Mouse (Mus musculus): ENCODE measurements around the gene G3bp1. TPM values are rescaled to one million over a fixed set of nuclear protein-coding genes. Genes with fewer than 3 reads are reported as not detected.

G3bp1 gene
- polyA plus RNA-seq, 1 experiment from 2014 or later: 103 TPM

GRCm38 (mm10) chr11:55436089-55436488, 33.4 kb upstream of the G3bp1 start:
- Histone ChIP-seq H3K4me1 (ENCODE audit: control insufficient read depth in 2 of 2, insufficient read depth in 2 of 2, low read length in 2 of 2) (peaks cover 5 to 17% of the 10 kb centered on the region in 2 experiments), H3K36me3 (ENCODE audit: control insufficient read depth, insufficient read depth, low read length) (no peaks in the 10 kb centered on the region), H3K4me3 (ENCODE audit: control insufficient read depth in 1 of 2, insufficient read depth in 1 of 2, low read depth in 1 of 2, low read length in 2 of 2) (no peak overlapping the region), H3K9ac (ENCODE audit: low read length) (no peak overlapping the region), H3K27me3 (ENCODE audit: control insufficient read depth, insufficient read depth, low read length) (no peaks in the 10 kb centered on the region), H3K4me2 (ENCODE audit: low read length) (no peak overlapping the region), H3K9me3 (ENCODE audit: control insufficient read depth, low read length) (no peaks in the 10 kb centered on the region), H3K27ac (replicated peaks in 1 of 2; ENCODE audit: control insufficient read depth in 1 of 2, insufficient read depth in 1 of 2, low read depth in 2 of 2, low read length in 2 of 2) (no peak overlapping the region)
- no peak; the same call in 1 of the 2 replicates for ATAC-seq (ENCODE audit: insufficient number of reproducible peaks, insufficient read depth, low FRiP score, low read depth)
- WGBS: 75% methylated on average over 6 of the region's 6 CpGs

GRCm38 (mm10) chr11:55438031-55438430, 31.5 kb upstream of the G3bp1 start:
- Histone ChIP-seq H3K4me3 (ENCODE audit: control insufficient read depth in 1 of 2, insufficient read depth in 1 of 2, low read depth in 1 of 2, low read length in 2 of 2) (no peak overlapping the region), H3K27me3 (ENCODE audit: control insufficient read depth, insufficient read depth, low read length) (no peaks in the 10 kb centered on the region), H3K4me2 (ENCODE audit: low read length) (no peak overlapping the region), H3K9ac (ENCODE audit: low read length) (no peak overlapping the region), H3K4me1 (ENCODE audit: control insufficient read depth in 2 of 2, insufficient read depth in 2 of 2, low read length in 2 of 2) (peaks cover 4 to 18% of the 10 kb centered on the region in 2 experiments; a peak in 3 of 4 replicates), H3K27ac (replicated peaks in 1 of 2; ENCODE audit: control insufficient read depth in 1 of 2, insufficient read depth in 1 of 2, low read depth in 2 of 2, low read length in 2 of 2) (no peak overlapping the region), H3K36me3 (ENCODE audit: control insufficient read depth, insufficient read depth, low read length) (no peaks in the 10 kb centered on the region), H3K9me3 (ENCODE audit: control insufficient read depth, low read length) (no peaks in the 10 kb centered on the region)
- ATAC-seq (ENCODE audit: insufficient number of reproducible peaks, insufficient read depth, low FRiP score, low read depth): no peak
- 32% methylated on average over 4 of the region's 4 CpGs for WGBS

- Histone ChIP-seq H3K4me1 (ENCODE audit: control insufficient read depth in 2 of 2, insufficient read depth in 2 of 2, low read length in 2 of 2) (peaks cover 2 to 15% of the 10 kb centered on the region in 2 experiments; a peak in 2 of 4 replicates), H3K4me3 (ENCODE audit: control insufficient read depth in 1 of 2, insufficient read depth in 1 of 2, low read depth in 1 of 2, low read length in 2 of 2) (no peak overlapping the region), H3K4me2 (ENCODE audit: low read length) (no peak overlapping the region), H3K9ac (ENCODE audit: low read length) (no peak overlapping the region), H3K36me3 (ENCODE audit: control insufficient read depth, insufficient read depth, low read length) (no peaks in the 10 kb centered on the region), H3K27me3 (ENCODE audit: control insufficient read depth, insufficient read depth, low read length) (no peaks in the 10 kb centered on the region), H3K27ac (replicated peaks in 1 of 2; ENCODE audit: control insufficient read depth in 1 of 2, insufficient read depth in 1 of 2, low read depth in 2 of 2, low read length in 2 of 2) (no peak overlapping the region), H3K9me3 (ENCODE audit: control insufficient read depth, low read length) (no peaks in the 10 kb centered on the region)
- no peak for ATAC-seq (ENCODE audit: insufficient number of reproducible peaks, insufficient read depth, low FRiP score, low read depth)
- 58% methylated on average over 5 of the region's 5 CpGs for WGBS
Measured at GRCm38 (mm10) chr11:55439718-55440117, 29.8 kb upstream of the G3bp1 start.

- H3K9ac ChIP-seq (ENCODE audit: low read length): no peak overlapping the region
- 0 out of 4 replicates have a peak overlapping the region, but pooled peaks of 1 of the 2 experiments have one; percentile 11 for H3K27ac ChIP-seq (replicated peaks in 1 of 2; ENCODE audit: control insufficient read depth in 1 of 2, insufficient read depth in 1 of 2, low read depth in 2 of 2, low read length in 2 of 2)
- no peak overlapping the region for H3K4me3 ChIP-seq (ENCODE audit: control insufficient read depth in 1 of 2, insufficient read depth in 1 of 2, low read depth in 1 of 2, low read length in 2 of 2)
- 5% methylated on average over 1 of the region's 1 CpGs for WGBS
- no peak for ATAC-seq (ENCODE audit: insufficient number of reproducible peaks, insufficient read depth, low FRiP score, low read depth)
- H3K4me1 ChIP-seq (ENCODE audit: control insufficient read depth in 2 of 2, insufficient read depth in 2 of 2, low read length in 2 of 2): peaks cover 2 to 9% of the 10 kb centered on the region in 2 experiments; a peak in 2 of 4 replicates
- no peak overlapping the region for H3K4me2 ChIP-seq (ENCODE audit: low read length)
- peaks cover 21% of the 10 kb centered on the region for H3K36me3 ChIP-seq (ENCODE audit: control insufficient read depth, insufficient read depth, low read length)
- H3K9me3 ChIP-seq (ENCODE audit: control insufficient read depth, low read length): no peaks in the 10 kb centered on the region
- no peaks in the 10 kb centered on the region for H3K27me3 ChIP-seq (ENCODE audit: control insufficient read depth, insufficient read depth, low read length)
Measured at GRCm38 (mm10) chr11:55444772-55445171, 24.7 kb upstream of the G3bp1 start.

GRCm38 (mm10) chr11:55446579-55446978, 22.9 kb upstream of the G3bp1 start:
- Histone ChIP-seq H3K4me3 (ENCODE audit: control insufficient read depth in 1 of 2, insufficient read depth in 1 of 2, low read depth in 1 of 2, low read length in 2 of 2) (no peak overlapping the region), H3K4me1 (ENCODE audit: control insufficient read depth in 2 of 2, insufficient read depth in 2 of 2, low read length in 2 of 2) (peaks cover 2 to 7% of the 10 kb centered on the region in 2 experiments; a peak in 2 of 4 replicates), H3K9ac (ENCODE audit: low read length) (no peak overlapping the region), H3K27me3 (ENCODE audit: control insufficient read depth, insufficient read depth, low read length) (no peaks in the 10 kb centered on the region), H3K27ac (replicated peaks in 1 of 2; ENCODE audit: control insufficient read depth in 1 of 2, insufficient read depth in 1 of 2, low read depth in 2 of 2, low read length in 2 of 2) (no peak overlapping the region), H3K4me2 (ENCODE audit: low read length) (no peak overlapping the region), H3K36me3 (ENCODE audit: control insufficient read depth, insufficient read depth, low read length) (peaks cover 39% of the 10 kb centered on the region), H3K9me3 (ENCODE audit: control insufficient read depth, low read length) (no peaks in the 10 kb centered on the region)
- WGBS: 13% methylated on average over 4 of the region's 4 CpGs
- ATAC-seq (ENCODE audit: insufficient number of reproducible peaks, insufficient read depth, low FRiP score, low read depth): peak; percentile 36

GRCm38 (mm10) chr11:55449531-55449930, 20.0 kb upstream of the G3bp1 start:
- Histone ChIP-seq H3K27ac (replicated peaks in 1 of 2; ENCODE audit: control insufficient read depth in 1 of 2, insufficient read depth in 1 of 2, low read depth in 2 of 2, low read length in 2 of 2) (peak overlapping the region in 1 of 2 experiments; percentile 31; a peak in 2 of 4 replicates), H3K27me3 (ENCODE audit: control insufficient read depth, insufficient read depth, low read length) (no peaks in the 10 kb centered on the region), H3K9me3 (ENCODE audit: control insufficient read depth, low read length) (no peaks in the 10 kb centered on the region), H3K4me3 (ENCODE audit: control insufficient read depth in 1 of 2, insufficient read depth in 1 of 2, low read depth in 1 of 2, low read length in 2 of 2) (no peak overlapping the region), H3K9ac (ENCODE audit: low read length) (no peak overlapping the region), H3K36me3 (ENCODE audit: control insufficient read depth, insufficient read depth, low read length) (peaks cover 52% of the 10 kb centered on the region), H3K4me2 (ENCODE audit: low read length) (no peak overlapping the region), H3K4me1 (ENCODE audit: control insufficient read depth in 2 of 2, insufficient read depth in 2 of 2, low read length in 2 of 2) (peaks cover 0 to 2% of the 10 kb centered on the region in 2 experiments; a peak in 1 of 4 replicates)
- 63% methylated on average over 7 of the region's 7 CpGs for WGBS
- no peak for ATAC-seq (ENCODE audit: insufficient number of reproducible peaks, insufficient read depth, low FRiP score, low read depth)

GRCm38 (mm10) chr11:55450311-55450710, 19.2 kb upstream of the G3bp1 start:
- Histone ChIP-seq H3K4me3 (ENCODE audit: control insufficient read depth in 1 of 2, insufficient read depth in 1 of 2, low read depth in 1 of 2, low read length in 2 of 2) (no peak overlapping the region), H3K9ac (ENCODE audit: low read length) (no peak overlapping the region), H3K27me3 (ENCODE audit: control insufficient read depth, insufficient read depth, low read length) (no peaks in the 10 kb centered on the region), H3K4me1 (ENCODE audit: control insufficient read depth in 2 of 2, insufficient read depth in 2 of 2, low read length in 2 of 2) (no peaks in the 10 kb centered on the region), H3K4me2 (ENCODE audit: low read length) (no peak overlapping the region), H3K36me3 (ENCODE audit: control insufficient read depth, insufficient read depth, low read length) (peaks cover 54% of the 10 kb centered on the region), H3K27ac (replicated peaks in 1 of 2; ENCODE audit: control insufficient read depth in 1 of 2, insufficient read depth in 1 of 2, low read depth in 2 of 2, low read length in 2 of 2) (no peak overlapping the region), H3K9me3 (ENCODE audit: control insufficient read depth, low read length) (no peaks in the 10 kb centered on the region)
- no peak for ATAC-seq (ENCODE audit: insufficient number of reproducible peaks, insufficient read depth, low FRiP score, low read depth)
- 70% methylated on average over 4 of the region's 4 CpGs for WGBS

GRCm38 (mm10) chr11:55453640-55454039, 15.8 kb upstream of the G3bp1 start:
- peaks cover 48% of the 10 kb centered on the region for H3K36me3 ChIP-seq (ENCODE audit: control insufficient read depth, insufficient read depth, low read length)
- no peak overlapping the region for H3K9ac ChIP-seq (ENCODE audit: low read length)
- H3K27ac ChIP-seq (replicated peaks in 1 of 2; ENCODE audit: control insufficient read depth in 1 of 2, insufficient read depth in 1 of 2, low read depth in 2 of 2, low read length in 2 of 2): no peak overlapping the region
- H3K4me1 ChIP-seq (ENCODE audit: control insufficient read depth in 2 of 2, insufficient read depth in 2 of 2, low read length in 2 of 2): peaks cover 2 to 4% of the 10 kb centered on the region in 2 experiments; a peak in 3 of 4 replicates
- H3K4me3 ChIP-seq (ENCODE audit: control insufficient read depth in 1 of 2, insufficient read depth in 1 of 2, low read depth in 1 of 2, low read length in 2 of 2): no peak overlapping the region
- no peaks in the 10 kb centered on the region for H3K27me3 ChIP-seq (ENCODE audit: control insufficient read depth, insufficient read depth, low read length)
- no peak for ATAC-seq (ENCODE audit: insufficient number of reproducible peaks, insufficient read depth, low FRiP score, low read depth)
- H3K4me2 ChIP-seq (ENCODE audit: low read length): no peak overlapping the region
- 84% methylated on average over 4 of the region's 4 CpGs for WGBS
- no peaks in the 10 kb centered on the region for H3K9me3 ChIP-seq (ENCODE audit: control insufficient read depth, low read length)

Measured in heart, embryonic 14.5 days (tissue).